Mouse (Mus musculus): ENCODE data around the gene Gm1043. TPM values are rescaled to one million over a fixed set of nuclear protein-coding genes. Genes with fewer than 3 reads are reported as not detected.

The Gm1043 gene
- polyA plus RNA-seq, 1 experiment = not detected

- Histone ChIP-seq H3ac (ENCODE audit: control insufficient read depth, insufficient read length, low read depth) (no peak overlapping the region), H3K27me3 (ENCODE audit: control insufficient read depth, insufficient read depth, insufficient read length) (peaks cover 16% of the 10 kb centered on the region), H3K36me3 (ENCODE audit: control insufficient read depth, insufficient read depth) (no peaks in the 10 kb centered on the region), H3K79me2 (ENCODE audit: control insufficient read depth, insufficient read depth) (no peaks in the 10 kb centered on the region), H3K4me3 (ENCODE audit: insufficient read depth, poor library complexity, severe bottlenecking) (no peak overlapping the region), H3K79me3 (ENCODE audit: low read depth) (no peaks in the 10 kb centered on the region)
- TF ChIP-seq USF1 (IDR thresholded peaks at IDR 0.05; ENCODE audit: low read depth) = no peak
- no peak for TF ChIP-seq FOSL1 (IDR thresholded peaks at IDR 0.05; ENCODE audit: insufficient read depth, low read length, poor library complexity, severe bottlenecking)
- no peak for TF ChIP-seq CEBPB (IDR thresholded peaks at IDR 0.05; ENCODE audit: low read depth)
- TF ChIP-seq MYOG (IDR thresholded peaks at IDR 0.05; ENCODE audit: control insufficient read depth, extremely low read depth, insufficient read length) = no peak
- no peak for TF ChIP-seq MAX (IDR thresholded peaks at IDR 0.05)
- TF ChIP-seq MYOD1 (IDR thresholded peaks at IDR 0.05; ENCODE audit: control insufficient read depth, insufficient read length, low read depth) = no peak
- TF ChIP-seq CTCF (IDR thresholded peaks at IDR 0.05; ENCODE audit: control insufficient read depth, insufficient read depth, insufficient read length) = no peak
Observed at GRCm38 (mm10) chr5:37205420-37205819, 120.2 kb downstream of the Gm1043 start.

DNA sequence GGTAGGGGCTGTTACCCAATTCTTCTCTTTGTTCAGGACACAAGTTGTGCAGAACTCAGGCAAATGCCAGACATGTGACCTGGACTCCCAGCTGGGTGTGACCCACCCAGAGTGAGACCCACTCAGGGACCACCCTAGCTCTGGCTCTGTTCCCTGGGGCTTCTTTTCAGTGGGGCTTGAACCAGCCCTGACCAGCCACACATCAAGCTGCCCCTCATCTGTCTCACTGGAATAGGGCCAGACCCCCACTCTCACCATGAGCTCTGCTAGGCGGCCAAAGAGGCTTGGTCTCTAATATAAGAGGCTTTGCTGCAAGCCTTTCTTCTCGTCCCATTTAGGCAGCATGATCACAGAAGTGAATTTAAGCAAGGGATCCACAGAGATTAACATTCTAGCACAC, 121.2 kb downstream of the Gm1043 start:
- H3K79me3 ChIP-seq (ENCODE audit: low read depth) = no peaks in the 10 kb centered on the region
- H3K79me2 ChIP-seq (ENCODE audit: control insufficient read depth, insufficient read depth) = no peaks in the 10 kb centered on the region
- no peak overlapping the region for H3K4me3 ChIP-seq (ENCODE audit: insufficient read depth, poor library complexity, severe bottlenecking)
- no peak overlapping the region for H3ac ChIP-seq (ENCODE audit: control insufficient read depth, insufficient read length, low read depth)
- H3K36me3 ChIP-seq (ENCODE audit: control insufficient read depth, insufficient read depth) = no peaks in the 10 kb centered on the region
- TF ChIP-seq CTCF (IDR thresholded peaks at IDR 0.05; ENCODE audit: control insufficient read depth, insufficient read depth, insufficient read length) = no peak
- TF ChIP-seq MYOG (IDR thresholded peaks at IDR 0.05; ENCODE audit: control insufficient read depth, extremely low read depth, insufficient read length) = no peak
- peaks cover 21% of the 10 kb centered on the region for H3K27me3 ChIP-seq (ENCODE audit: control insufficient read depth, insufficient read depth, insufficient read length)

GRCm38 (mm10) chr5:37212938-37213708, 128.0 kb downstream of the Gm1043 start:
- Histone ChIP-seq H3ac (ENCODE audit: control insufficient read depth, insufficient read length, low read depth) (no peak overlapping the region), H3K79me2 (ENCODE audit: control insufficient read depth, insufficient read depth) (no peaks in the 10 kb centered on the region), H3K79me3 (ENCODE audit: low read depth) (no peaks in the 10 kb centered on the region), H3K27me3 (ENCODE audit: control insufficient read depth, insufficient read depth, insufficient read length) (peaks cover 16% of the 10 kb centered on the region), H3K36me3 (ENCODE audit: control insufficient read depth, insufficient read depth) (no peaks in the 10 kb centered on the region), H3K4me3 (ENCODE audit: insufficient read depth, poor library complexity, severe bottlenecking) (no peak overlapping the region)
- TF ChIP-seq MAX (IDR thresholded peaks at IDR 0.05) (no peak), MYOG (IDR thresholded peaks at IDR 0.05; ENCODE audit: control insufficient read depth, extremely low read depth, insufficient read length) (no peak), CTCF (IDR thresholded peaks at IDR 0.05; ENCODE audit: control insufficient read depth, insufficient read depth, insufficient read length) (no peak), USF1 (IDR thresholded peaks at IDR 0.05; ENCODE audit: low read depth) (no peak), CEBPB (IDR thresholded peaks at IDR 0.05; ENCODE audit: low read depth) (no peak), FOSL1 (IDR thresholded peaks at IDR 0.05; ENCODE audit: insufficient read depth, low read length, poor library complexity, severe bottlenecking) (no peak), MYOD1 (IDR thresholded peaks at IDR 0.05; ENCODE audit: control insufficient read depth, insufficient read length, low read depth) (no peak)

GRCm38 (mm10) chr5:37213709-37214103, 128.5 kb downstream of the Gm1043 start:
- Histone ChIP-seq H3K36me3 (ENCODE audit: control insufficient read depth, insufficient read depth) (no peaks in the 10 kb centered on the region), H3K4me3 (ENCODE audit: insufficient read depth, poor library complexity, severe bottlenecking) (no peak overlapping the region), H3K79me3 (ENCODE audit: low read depth) (no peaks in the 10 kb centered on the region), H3K27me3 (ENCODE audit: control insufficient read depth, insufficient read depth, insufficient read length) (peaks cover 16% of the 10 kb centered on the region), H3K79me2 (ENCODE audit: control insufficient read depth, insufficient read depth) (no peaks in the 10 kb centered on the region), H3ac (ENCODE audit: control insufficient read depth, insufficient read length, low read depth) (no peak overlapping the region)
- no peak for TF ChIP-seq MYOG (IDR thresholded peaks at IDR 0.05; ENCODE audit: control insufficient read depth, extremely low read depth, insufficient read length)
- no peak for TF ChIP-seq CEBPB (IDR thresholded peaks at IDR 0.05; ENCODE audit: low read depth)
- TF ChIP-seq USF1 (IDR thresholded peaks at IDR 0.05; ENCODE audit: low read depth) = no peak
- no peak for TF ChIP-seq MYOD1 (IDR thresholded peaks at IDR 0.05; ENCODE audit: control insufficient read depth, insufficient read length, low read depth)
- no peak for TF ChIP-seq MAX (IDR thresholded peaks at IDR 0.05)
- TF ChIP-seq CTCF (IDR thresholded peaks at IDR 0.05; ENCODE audit: control insufficient read depth, insufficient read depth, insufficient read length) = no peak
- TF ChIP-seq FOSL1 (IDR thresholded peaks at IDR 0.05; ENCODE audit: insufficient read depth, low read length, poor library complexity, severe bottlenecking) = no peak

DNA sequence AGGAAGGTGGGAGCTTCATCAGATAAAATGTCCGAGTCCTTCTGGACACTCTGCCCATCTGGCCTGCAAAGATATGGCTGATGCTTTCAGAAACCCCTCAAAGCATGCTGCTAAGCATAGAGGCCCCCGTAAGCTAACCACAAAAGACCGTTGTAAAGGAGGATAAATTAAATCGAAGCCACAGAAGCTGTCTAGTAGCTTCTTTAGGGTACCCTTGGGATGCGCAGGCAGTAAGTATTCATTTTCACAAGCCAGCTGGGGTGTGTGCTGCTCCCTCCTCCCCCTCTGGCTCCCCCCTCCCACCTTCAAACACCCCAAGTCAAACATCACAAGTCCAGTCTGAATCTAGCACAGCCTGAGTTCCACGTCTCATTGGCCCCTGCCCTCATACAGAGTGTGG, 129.4 kb downstream of the Gm1043 start:
- H3K4me3 ChIP-seq (ENCODE audit: insufficient read depth, poor library complexity, severe bottlenecking) = no peak overlapping the region
- H3K36me3 ChIP-seq (ENCODE audit: control insufficient read depth, insufficient read depth) = no peaks in the 10 kb centered on the region
- H3K27me3 ChIP-seq (ENCODE audit: control insufficient read depth, insufficient read depth, insufficient read length) = peaks cover 19% of the 10 kb centered on the region
- no peaks in the 10 kb centered on the region for H3K79me3 ChIP-seq (ENCODE audit: low read depth)
- H3K79me2 ChIP-seq (ENCODE audit: control insufficient read depth, insufficient read depth) = no peaks in the 10 kb centered on the region
- TF ChIP-seq CTCF (IDR thresholded peaks at IDR 0.05; ENCODE audit: control insufficient read depth, insufficient read depth, insufficient read length) = no peak
- no peak for TF ChIP-seq FOSL1 (IDR thresholded peaks at IDR 0.05; ENCODE audit: insufficient read depth, low read length, poor library complexity, severe bottlenecking)
- TF ChIP-seq CEBPB (IDR thresholded peaks at IDR 0.05; ENCODE audit: low read depth) = no peak
- TF ChIP-seq MYOG (IDR thresholded peaks at IDR 0.05; ENCODE audit: control insufficient read depth, extremely low read depth, insufficient read length) = no peak
- TF ChIP-seq MYOD1 (IDR thresholded peaks at IDR 0.05; ENCODE audit: control insufficient read depth, insufficient read length, low read depth) = no peak
- no peak for TF ChIP-seq USF1 (IDR thresholded peaks at IDR 0.05; ENCODE audit: low read depth)
- no peak for TF ChIP-seq MAX (IDR thresholded peaks at IDR 0.05)
- H3ac ChIP-seq (ENCODE audit: control insufficient read depth, insufficient read length, low read depth) = no peak overlapping the region

All from C2C12 (cell line).